Mouse (Mus musculus) ovary, adult 18-20 months (tissue): ENCODE results near the gene Nfkbib.

Experiments
- DNase-seq: peaks from one replicate; pipeline ENCODE4 v3.0.0; 2022; ENCODE audit warnings: low spot score, mixed read lengths

The Nfkbib gene

DNA sequence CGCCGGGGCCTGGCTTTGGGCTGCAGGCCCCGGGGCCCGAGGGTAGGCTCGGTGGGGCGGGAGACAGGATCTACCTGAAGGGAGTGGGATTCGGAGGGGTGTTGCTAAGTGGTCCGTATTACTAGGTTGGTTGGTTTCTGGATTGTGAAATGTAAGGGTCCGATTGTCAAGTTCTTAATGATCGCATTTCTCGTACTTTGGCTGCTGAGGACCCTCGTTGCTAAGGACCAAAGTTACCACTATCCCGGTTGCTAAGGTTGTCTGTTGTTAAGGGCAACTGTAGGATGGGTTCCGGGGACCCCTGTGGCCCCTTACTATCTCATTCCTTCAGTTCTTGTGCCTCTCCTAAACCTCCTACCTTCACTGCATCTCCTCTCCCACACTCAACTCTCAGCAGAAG lies 402 bp downstream of the Nfkbib start:
- DNase-seq = no peak

DNA sequence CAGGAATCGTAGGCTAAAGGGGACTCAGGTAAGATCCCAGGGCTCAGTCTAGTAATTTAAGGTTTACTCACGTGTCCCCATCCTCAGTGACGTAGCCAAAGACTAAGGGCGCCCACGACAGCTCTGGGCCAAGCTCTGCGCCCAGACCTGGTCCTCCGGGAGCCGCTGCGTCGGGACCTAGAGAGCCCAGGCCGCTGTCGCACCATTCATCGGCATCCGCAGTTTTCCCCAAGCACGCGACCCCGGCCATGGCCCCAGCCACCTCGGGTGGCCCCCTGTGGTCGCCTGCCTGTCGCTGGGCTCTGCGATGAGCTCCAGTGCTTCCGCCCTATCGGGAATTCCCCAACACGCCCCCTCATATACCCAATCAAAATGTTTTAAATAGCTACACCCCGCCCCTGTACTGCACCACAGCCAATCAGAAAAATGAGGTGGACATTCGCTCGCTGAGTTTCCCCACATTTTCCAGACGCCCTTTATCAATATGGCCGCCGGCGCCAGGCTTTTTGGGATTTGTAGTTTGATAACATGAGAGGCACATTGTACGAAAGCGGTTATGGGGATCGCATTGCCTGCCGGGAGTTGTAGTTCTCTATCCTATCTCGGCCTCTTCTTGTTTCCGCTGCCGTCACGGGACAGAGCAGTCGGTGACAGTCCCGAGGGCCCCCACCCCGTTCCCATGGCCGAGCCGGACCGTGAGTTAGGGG lies 986 bp downstream of the Nfkbib start, which contains the start of gene Sirt2:
TSS of gene Sirt2 (plus strand) at position 563 of the 707 bp plus-strand sequence.
- peak; percentile 96 for DNase-seq

DNA sequence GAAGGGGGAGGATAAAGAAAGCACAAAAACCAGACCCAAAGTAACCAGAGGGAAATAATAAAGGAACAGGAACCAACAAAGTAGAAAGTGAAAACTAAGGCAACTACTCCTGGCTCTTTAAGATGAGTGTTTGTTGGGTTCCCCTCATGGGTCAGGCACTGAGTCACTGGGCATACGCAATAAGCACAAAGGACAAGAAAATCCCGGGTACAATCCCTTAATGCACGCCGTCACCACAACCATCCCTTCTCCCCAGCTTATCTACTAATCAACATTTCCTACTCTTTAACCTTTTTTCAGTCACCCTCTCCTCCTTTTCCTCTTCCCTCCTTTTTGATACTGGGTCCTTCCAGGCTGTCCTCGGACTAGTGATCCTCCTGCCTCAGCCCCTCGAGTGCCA lies 2.1 kb downstream of the Nfkbib start:
- no peak for DNase-seq

DNA sequence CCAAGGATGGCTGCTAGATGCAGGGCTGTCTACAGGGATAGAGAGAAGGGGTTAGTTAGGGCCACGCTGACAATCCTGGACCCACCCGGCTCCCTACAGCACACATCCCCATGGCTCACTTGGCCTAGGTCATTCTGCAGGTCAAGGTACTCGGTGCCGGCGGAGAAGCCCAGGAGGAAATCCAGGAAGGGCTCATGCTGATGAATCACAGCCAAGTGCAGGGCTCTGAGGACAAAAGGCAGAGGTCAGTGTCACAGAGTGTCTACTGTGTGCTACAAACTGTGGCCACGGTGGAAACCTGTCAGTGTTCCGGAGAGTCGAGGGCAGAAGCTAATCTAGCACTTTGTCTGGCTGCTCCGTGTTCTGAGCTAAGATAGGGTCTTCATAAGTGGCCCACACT lies 5.4 kb downstream of the Nfkbib start:
- no peak for DNase-seq

DNA sequence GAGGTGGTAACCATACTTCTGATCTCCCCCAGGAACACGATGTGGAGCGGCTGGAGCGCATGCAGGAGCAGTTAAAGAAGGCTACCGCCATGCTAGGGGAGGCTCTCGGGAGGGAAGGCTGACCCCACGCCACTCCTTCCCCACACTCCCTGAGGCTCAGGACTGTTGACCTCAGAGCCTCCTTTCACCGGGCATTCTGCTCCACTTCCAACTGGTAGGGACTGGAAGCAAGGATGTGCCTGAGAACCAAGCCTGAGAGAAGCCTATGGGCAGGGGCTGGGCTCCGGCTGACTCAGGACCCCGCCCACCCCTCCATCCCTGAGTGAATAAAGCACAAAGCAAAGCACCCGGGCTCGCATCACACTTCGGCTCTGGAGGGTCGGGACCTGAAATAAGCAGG lies 8.7 kb downstream of the Nfkbib start:
- DNase-seq = no peak

DNA sequence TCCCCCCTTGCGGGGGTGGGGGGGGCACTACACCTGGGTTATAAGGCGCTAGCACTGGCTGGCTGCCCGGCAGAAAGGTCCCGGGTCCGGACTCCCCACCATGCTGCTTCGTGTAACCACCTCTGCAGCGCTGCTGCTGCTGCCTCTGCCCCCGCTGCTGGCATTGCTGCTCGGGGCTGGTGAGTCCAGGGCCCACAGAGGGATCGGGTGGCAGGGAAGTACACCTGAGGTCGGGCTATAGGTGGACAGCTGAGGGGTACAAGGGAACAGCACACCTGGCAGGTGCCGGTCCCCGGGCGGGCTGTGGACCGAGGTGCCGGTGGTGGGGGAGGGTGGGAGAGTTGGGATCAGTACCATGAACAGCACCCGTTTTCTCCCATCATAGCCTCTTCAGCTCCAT lies 11.2 kb downstream of the Nfkbib start, which contains the start of gene Ccer2:
TSS of gene Ccer2 (plus strand) at position 96 of the 400 bp plus-strand sequence.
- DNase-seq = no peak

DNA sequence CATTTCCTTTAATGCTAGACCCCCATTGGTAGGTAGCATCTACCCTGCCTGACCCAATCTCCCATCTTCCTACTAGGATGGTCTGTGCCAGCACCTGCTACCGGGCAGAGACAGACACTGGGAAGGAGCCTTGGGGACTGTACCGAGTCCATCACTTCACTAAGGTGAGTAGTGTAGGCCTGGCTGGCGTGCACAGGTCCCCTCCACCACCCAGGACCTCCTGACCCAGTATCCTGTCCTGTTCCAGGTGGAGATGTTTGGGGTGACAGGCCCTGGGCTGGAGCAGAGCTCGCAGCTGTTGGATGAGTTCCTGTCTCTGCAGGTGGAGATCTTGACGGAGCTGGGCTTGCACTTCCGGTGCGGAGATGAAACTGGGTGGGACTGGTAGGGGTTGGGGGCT lies 17.4 kb downstream of the Nfkbib start:
- no peak for DNase-seq

DNA sequence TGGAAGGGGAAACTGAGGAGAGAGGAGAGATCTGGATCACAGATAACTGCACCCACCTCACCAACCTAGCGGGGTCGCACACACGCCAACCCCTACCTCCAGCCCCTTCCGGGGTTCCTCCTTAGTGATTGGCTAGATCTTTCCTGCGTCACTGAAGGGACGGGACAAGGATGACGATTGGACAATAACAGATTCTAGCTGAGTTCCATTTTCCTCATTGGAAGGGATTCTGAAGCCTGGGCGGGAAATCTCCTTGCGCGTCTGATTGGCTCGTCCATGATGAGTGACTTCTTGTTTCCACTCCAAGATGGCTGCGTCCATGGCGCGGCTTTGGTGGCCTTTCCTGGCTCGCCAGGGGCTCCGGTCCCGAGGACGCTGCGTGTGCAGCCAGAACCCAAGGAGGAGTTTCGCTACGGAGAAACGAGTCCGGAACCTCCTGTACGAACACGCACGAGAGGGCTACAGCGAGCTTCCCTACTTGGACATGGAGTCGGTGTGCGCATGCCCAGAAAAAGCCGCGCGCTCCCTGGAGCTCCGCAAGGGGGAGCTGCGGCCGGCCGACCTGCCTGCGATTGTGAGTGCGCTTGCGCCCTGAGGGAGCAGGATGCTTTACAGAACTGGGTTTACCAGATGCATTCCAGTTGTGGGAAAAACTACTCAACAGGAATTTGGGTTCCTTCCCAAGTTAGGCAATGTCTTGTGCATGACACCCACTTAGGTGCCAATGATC lies 25.4 kb downstream of the Nfkbib start, which contains the start of the genes Mrps12 and Sars2:
TSS of gene Mrps12 (minus strand) at position 112 of the 730 bp plus-strand sequence.
TSS of gene Sars2 (plus strand) at position 284 of the 730 bp plus-strand sequence.
- peak; percentile 93 for DNase-seq

DNA sequence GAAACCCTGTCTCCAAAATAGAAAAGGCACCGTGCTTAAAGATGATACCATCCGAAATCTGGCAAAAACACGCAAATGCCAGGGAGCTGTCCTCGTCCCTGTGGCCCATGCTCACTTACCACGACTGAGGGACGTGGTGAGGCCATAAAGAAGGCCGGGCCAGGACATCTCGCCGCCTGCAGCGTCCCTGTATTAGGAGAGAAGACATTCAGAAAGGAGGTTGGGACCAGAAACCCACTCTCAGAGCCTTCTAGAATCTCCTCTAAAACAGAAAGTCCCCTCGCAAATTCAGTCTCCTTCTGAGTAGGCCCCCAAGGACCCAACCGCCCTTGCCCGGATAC lies 26.0 kb downstream of the Nfkbib start:
- no peak for DNase-seq

DNA sequence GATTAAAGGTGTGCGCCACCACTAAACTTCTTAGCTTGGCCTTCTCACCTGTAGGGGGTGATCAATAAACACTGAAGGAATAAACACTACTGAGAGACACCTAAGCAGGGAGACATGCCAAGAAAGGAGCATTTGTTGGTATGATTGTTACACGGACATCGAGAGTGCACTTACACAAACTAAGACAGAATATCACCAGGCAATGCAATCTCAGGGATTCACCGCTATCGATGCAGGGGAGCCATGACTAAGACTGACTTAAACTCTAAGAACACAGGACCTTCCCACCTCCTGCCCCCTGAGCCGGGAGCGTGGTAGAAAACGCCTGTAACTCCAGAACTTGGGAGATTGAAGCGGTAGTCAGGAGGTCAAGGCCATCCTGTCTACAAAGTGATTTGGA lies 26.4 kb downstream of the Nfkbib start:
- DNase-seq = no peak

DNA sequence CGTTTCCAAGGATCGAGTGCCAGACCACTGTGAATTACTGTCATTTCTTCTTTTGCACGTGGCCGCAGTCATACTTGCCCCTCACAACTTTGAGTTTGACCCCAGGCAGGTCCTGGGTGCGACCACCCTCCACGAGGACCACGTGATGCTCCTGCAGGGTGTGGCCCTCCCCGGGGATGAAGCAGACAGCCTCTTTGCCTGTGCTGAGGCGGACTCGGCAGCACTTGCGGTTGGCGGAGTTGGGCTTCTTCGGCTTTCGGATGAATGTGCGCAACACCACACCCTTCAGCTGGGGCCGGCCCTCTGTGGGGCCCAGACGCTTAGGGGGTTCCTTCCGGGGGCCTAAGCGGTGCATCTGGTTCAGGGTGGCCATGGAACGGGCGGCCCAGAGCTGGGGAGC lies 27.5 kb downstream of the Nfkbib start:
- DNase-seq = no peak

DNA sequence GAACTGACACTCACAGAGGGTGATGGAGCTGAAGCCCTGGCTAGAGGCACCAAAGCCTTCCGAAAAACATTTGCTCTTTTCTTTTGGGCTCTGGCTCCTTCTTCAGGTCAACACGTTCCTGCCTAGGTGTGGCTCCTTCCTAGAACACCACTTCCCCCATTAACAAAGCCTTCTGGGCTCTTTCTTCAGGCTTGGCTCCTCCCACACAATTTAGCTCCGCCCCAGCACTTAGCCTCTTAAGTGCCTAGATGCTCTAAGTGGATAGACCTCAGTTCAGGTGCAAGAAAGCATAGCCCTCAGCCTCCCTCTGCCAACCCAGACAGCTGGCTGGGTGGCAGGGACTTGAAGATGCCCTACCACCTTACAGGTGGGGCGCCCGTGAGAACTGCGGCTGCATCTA lies 31.6 kb downstream of the Nfkbib start:
- no peak for DNase-seq

DNA sequence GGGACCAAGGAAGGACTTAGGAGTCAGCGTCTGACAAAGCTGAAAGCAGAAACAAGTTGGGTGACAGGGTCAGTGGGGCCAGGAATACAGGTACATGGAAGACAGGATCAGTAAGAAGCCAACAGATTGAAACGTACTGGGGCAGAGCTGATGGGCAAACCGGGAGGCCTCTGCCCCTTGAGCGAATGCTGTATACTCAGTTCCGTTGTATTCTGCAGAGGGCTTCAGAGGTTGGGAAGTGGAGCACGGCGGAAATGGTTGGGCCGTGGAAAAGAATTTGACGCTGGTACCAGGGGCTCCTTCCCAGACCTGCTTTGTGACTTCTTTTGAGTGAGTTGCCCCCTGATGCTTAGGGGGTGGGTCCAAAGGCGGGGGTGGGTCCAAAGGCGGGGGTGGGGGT lies 34.1 kb downstream of the Nfkbib start:
- no peak for DNase-seq

DNA sequence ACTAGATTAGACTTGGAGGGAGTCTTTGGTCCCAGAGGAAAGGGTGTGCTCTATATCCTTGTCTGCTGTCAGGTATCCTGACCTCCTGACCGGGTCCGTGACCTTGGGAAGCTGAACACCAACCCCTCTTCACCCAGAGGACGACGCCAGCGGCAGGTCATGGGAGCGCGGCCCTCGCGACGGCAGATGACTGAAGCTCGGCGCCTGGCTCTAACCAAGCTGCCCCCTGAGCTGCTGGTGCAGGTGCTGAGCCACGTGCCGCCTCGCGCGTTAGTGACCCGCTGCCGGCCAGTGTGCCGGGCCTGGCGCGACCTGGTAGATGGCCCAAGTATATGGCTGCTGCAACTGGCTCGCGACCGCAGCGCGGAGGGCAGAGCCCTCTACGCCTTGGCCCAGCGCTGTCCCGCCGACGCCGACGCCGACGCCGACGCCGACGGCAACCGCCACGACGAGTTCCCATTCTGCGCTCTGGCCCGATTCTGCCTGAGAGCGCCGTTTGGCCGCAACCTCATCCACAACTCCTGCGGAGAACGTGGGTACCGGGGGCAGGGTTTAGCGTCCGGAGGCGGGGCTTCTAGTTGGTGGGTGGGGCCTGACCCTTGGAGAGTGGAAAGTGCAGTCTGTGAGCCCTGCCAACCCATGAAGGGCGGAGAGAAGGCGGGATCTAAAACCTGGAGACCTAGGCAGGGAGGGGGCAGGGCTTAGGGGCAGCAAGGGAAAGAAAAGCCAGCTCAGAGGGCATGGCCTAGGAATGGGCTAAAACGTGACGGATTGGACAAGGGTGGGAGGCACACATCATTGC lies 34.8 kb downstream of the Nfkbib start:
- DNase-seq = peak; percentile 31

DNA sequence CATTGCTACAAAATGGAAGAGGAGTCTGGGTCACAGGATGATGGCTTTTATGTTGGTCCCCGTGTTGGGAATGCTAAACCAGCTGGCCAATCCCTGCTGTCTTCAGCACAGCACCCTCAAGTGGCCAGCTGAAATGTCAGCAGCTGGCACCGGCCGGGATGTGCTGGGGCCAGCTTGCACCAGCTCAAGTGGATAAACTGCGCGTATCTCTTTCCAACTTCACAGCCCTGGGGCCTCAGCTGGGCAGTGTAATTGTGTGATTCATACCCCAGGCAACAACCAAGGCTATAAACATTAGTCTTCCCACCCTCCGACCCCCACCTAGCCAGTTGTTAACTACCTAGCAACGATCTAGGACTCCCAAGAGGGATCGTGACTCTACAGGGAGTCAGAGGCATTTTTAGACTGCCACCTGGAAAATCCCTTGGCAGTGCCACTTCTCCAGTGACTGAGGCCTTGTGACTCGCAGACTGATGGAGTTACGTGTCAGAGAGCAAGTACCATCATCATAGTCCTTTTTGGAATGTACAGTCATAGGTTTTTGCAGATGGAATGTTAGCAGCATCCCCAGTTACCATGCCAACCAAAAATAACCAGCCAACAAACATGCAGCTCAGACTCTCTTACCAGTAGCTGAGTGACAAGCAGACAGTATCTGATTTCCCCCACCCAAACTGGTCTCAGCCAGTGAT lies 39.5 kb downstream of the Nfkbib start:
- no peak for DNase-seq

DNA sequence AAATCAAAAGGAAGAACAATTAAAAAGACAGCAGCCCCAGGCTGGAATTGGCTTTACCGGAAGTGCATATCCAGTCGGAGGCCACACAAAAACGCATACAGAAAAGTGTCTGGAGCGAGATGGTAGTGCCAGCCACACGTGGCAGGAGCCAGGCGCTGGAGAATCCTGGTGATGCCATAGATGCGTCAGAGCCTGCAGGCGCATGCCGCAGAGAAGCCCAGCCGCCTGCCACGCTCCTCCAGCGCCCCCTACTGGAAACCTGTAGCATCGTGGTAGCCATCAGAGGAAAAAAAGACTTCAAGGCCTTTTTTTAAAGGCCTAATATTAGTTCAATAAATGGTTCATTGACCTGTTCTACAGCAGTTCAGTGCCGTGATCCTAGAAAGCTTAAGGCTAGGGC lies 40.7 kb downstream of the Nfkbib start:
- DNase-seq = peak; percentile 45

DNA sequence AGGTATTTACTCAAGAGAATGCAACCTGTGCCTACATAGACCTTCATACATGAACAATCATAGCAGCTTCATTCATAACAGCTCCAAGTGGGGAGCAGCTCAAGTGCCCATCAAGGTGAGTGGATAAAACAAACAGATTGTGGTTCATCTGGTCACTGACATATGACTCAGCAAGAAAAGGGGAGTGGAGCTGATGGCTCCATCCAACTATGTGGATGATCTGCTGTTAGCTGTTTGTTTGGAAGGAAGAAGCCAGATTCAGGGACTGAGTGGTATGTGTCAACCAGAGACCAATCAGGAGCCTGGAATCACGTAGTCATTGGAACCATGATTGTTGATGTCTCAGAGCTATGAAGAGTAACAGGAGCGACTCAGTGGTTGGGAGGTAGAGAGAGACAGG lies 42.7 kb downstream of the Nfkbib start:
- DNase-seq = no peak

DNA sequence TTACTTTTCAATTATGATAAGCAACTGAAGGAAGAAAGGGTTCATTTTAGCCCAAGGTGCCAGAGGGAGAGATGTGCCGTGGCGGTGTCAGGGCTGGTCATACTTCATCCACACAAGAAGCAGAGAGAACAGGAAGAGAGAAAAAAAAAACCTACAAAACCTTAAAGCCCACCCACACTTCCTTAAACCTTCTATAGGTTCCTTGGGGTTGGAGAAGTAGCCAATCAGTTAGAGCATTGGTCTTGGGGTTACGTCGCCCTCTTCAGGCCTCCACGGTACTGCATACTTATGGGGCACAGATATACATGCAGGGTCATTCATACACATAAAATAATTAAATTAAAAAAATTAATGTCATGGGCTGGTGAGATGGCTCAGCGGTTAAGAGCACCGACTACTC lies 45.2 kb downstream of the Nfkbib start:
- no peak for DNase-seq

DNA sequence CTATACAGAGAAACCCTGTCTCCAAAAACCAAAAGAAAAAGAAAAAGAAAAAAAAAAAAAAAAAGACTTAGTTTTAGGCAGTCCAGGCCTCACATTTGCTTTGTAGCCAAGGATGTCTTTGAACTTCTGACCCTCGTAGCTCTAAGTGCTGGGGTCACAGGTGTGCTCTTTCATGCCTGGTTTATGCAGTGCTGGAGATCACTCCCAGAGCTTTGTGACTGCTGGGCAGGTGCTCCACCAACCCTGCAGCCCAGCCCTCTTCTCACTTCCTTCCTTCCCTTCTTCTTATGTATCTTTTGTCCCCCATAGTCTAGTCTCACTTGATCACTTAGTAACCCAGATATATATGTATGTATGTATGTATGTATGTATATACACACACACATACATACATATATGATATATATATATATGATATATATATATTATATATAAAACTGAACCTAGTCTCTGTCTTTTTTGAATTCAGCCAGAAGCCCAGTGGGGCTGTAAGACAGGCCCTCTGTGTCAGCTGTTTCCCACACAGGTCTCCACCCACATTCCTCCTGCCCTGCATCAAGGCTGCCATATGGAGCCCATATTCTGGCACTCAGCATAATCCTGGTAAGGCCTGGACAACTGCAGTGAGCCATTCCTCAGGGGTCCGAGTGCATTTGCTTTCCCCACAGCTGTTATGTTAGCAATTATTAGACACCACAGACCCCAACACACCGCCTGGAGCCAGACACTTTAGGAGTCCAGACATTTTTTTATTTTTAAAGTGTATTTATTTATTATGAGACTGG lies 46.4 kb downstream of the Nfkbib start:
- DNase-seq = no peak

DNA sequence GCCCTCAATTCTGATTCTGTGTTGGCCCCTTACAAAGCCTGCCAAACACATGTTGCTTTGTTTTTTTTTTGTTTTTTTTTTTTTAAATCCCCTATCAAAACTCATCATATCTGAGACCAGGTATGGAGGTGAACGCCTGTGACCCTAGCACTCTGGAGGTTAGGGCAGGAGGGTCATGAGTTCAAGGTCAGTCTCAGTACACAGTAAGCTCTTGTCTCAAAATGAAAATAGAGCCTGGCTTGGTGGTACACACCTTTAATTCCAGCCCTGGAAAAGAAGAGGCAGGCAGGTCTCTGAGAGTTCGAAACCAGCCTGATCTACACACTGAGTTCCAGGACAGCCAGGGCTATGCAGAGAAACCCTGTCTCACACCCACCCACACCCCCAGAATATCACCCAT lies 47.7 kb downstream of the Nfkbib start:
- no peak for DNase-seq

DNA sequence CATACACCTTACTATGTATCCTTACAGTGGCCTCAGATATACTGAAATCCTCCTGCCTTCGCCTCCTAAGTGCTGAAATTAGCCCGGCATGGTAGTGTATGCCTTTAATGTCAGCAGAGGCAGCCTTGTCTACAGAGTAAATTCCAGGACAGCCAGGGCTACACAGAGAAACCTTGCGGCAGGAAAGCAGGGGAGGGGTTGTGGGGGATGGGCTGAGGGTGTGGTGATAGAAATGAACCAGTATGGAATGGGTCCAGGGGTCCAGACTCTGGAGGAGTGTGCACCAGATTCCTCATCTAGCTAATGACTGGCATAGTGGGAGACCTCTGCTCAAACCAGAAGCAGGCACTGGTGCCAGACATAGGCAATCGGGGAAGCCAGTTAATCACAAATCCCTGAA lies 48.2 kb downstream of the Nfkbib start:
- no peak for DNase-seq
